Mouse (Mus musculus): ENCODE data around the gene Hlcs.

- TF ChIP-seq CTCF (IDR thresholded peaks at IDR 0.05; ENCODE audit: insufficient read depth, low read length) (no peak), POLR2A (IDR thresholded peaks at IDR 0.05; ENCODE audit: borderline replicate concordance, extremely low read depth, low read depth, low read length) (no peak)
Measured at GRCm38 (mm10) chr16:94176997-94177857, 136.1 kb downstream of the Hlcs start.

Measured in lung, adult 2 months (tissue).